Mouse (Mus musculus): Measurements from ENCODE around the gene Foxred2. TPM values are rescaled to one million over a fixed set of nuclear protein-coding genes. Genes with fewer than 3 reads are reported as not detected.
A peak's percentile ranks its signal among the peaks of the same experiment; 100 is the strongest.

The Foxred2 gene
- total RNA-seq (2021): 3.3 and 4.4 TPM in 2 replicates
- long read RNA-seq, experiment 1, full-length matches to known transcripts: 2 of 4 reads
- long read RNA-seq, experiment 1, partial matches to known transcripts: 2 of 4 reads
- long read RNA-seq, experiment 1, other reads (novel, unspliced or antisense): 0 of 4 reads
- long read RNA-seq, experiment 2, full-length matches to known transcripts: 1 of 2 reads
- long read RNA-seq, experiment 2, partial matches to known transcripts: 1 of 2 reads
- long read RNA-seq, experiment 2, other reads (novel, unspliced or antisense): 0 of 2 reads

DNA sequence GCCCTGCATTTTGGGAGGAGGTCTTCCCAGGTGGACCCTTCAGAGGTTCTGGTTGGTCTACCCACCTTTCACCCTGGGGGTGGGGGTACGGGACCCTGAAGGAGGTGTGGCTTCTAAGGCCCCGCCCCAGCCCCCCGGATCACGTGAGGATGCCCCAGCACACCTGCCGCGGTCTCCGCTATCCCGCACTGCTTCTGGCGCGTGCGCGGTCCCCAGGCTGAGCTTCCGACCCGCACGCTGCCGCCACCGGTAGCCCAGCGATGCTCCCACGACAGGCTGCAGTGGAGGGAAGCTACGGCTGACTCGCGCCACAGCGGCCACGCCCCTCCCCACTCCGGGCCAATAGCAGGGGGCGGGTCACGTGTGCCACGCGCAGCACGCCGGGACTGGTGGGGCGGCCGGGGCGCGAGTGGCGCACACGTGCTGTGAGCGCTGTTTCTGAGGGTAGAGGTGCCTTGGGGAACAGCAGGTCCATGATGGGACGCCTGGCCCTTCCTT is at the start of gene Foxred2:
Foxred2 (minus strand) TSS at position 319 of the 498 bp plus-strand sequence.
- peak; percentile 94 for DNase-seq

DNA sequence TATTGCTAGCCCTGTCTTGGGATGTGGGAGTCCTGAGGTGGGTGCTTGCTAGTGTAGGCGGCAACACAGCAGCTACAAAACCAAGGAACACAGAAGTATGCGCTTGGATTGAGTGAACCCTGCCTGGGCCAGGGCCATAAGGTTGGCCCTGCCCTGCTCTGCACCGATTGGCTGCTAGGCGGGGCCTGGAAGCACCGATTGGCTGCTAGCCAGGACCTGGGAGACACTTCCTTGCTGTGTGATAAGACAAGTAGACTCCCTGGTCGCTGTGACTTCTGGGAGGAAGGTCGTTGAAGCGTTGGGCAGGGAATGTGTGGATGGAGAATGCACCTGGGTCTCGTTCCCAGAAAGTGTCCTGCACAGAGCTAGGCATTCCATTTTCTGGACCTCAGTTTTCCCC is 47.4 kb upstream of the Foxred2 start:
- peak; percentile 35 for DNase-seq

DNA sequence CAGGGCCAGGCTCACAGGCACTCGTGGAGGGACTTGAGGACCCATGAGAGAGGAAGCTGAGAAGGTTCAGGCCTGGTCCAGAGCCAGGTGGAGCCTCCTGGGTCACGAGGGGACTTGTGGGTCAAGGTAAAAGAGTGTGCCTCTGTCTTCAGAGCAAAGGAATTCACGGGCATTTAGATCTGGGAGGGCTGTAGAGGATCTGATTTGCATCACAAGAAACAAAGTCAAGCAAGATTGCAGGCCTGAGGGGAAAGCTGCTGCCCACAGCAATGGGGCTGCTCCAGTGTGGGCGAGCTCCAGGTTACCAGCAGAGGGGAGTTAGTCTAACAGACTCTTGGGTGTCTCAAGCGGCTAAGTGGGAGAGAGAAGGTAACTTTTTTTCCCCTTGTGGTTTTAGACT is 44.9 kb upstream of the Foxred2 start:
- DNase-seq: no peak

DNA sequence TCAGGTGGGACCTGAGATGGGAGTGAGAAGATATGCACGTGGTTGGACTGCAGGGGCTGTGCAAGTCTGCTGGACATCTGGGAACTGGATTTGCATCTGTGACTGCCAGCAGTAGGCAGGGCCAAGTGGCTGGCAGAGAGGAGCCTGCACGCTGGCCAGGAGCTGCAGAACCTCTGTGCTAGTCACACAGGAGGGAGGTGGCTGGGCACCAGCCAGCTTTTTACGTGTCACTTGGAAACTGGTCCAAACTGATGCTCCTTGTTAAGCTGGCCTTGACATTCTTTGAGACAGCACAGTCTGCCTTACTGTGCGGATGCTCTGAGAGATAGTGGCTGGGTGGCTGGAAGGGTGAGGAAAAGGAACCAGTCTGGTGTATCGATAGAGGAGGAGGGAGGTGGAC is 32.0 kb upstream of the Foxred2 start:
- peak; percentile 84 for DNase-seq

DNA sequence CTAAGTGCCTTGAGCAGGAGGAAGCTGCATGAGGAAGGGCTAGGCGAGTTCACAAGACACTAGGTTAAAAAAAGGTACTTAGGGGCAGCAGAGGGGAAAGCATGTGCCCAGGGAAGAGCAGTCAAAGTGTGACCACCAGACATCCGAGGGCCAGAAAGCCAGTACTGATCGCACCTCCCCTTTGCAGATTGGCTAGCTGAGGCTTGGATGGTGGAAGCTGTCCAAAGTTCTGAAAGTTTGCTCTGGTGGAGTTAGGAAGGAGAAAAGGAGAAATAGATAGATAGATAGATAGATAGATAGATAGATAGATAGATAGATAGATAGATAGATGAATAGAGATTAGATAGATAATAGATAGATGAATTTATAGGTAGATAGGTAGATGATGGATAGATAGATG is 26.9 kb upstream of the Foxred2 start:
- DNase-seq: no peak

DNA sequence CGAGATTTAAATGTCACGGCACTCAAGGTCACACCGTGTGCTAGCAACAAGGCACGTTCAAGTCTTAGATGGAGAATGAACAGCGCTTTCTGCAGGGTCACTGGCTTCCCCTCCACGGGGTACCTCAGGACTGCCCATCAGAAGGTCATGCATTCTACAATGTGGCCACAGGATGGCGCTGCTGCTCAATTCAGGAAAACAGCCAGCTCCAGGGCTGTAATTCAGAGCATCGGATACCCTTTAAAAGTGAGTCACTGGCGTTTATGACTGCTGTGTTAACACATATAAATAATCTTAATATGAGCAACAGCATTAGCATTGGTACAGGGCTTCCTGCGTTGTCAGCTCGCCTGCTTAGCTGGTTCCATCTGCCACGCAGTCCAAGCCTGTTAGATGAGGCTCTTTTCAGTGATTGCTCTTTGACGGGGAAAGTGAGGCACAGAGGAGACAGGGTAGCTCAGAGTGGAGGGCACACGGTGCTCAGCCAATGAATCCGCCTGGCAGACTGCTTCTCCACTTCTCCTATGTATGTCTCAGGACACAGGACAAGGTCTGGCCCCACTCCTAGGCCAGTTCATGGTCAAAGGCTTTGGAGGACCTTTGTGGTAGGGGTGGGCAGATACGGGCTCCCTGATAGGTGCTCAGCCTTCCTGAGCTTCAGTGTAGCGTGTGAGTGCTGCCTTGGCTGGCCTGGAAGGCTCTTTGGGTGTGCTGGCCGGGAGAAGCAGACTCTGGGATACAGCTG is 25.8 kb upstream of the Foxred2 start:
- DNase-seq: peak; percentile 89

DNA sequence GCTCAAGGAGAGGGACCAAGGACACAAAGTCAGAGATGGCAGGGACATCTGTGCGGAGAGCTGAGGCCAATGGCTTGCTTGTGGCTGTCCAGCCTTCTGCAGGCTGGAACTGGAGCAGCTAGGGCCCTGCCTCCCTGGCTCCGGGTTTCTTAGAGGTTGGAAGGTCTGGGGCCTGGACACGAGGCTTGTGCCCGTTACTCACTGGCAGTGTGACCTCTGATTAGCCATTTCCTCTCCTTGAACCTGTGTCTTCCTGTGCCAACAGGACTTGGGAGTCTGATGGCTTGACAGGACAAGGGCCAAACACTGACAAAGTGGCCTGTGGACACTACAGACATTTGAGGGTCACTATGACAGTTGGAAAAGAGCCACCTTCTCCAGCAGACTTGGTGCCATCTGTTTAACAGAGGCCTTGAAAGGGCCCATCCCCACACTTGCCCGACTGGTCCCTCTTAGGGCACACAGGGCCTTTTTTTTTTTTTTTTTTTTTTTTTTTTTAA is 24.7 kb upstream of the Foxred2 start:
- DNase-seq: peak; percentile 85

DNA sequence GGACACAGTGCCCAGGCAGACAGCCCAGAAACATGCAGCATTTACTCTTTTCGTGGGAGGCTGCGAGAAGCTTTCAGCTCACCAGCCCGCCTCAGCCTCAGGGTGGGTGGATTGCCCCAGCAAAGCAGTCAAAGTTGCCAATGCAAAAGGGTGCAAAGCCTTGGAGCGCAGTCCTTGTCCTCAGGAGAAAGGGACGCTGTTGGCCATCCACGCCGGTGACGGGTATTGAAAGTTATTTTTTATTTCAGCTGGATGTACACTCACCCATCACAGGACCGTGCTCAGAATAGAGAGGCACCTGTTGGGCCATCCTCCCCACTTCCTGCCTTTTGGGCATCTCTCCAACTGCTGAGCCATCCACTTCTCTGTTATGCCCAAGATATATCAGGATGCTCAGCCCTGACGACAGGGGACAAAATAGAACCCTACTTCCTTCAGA is 22.9 kb upstream of the Foxred2 start:
- no peak for DNase-seq

DNA sequence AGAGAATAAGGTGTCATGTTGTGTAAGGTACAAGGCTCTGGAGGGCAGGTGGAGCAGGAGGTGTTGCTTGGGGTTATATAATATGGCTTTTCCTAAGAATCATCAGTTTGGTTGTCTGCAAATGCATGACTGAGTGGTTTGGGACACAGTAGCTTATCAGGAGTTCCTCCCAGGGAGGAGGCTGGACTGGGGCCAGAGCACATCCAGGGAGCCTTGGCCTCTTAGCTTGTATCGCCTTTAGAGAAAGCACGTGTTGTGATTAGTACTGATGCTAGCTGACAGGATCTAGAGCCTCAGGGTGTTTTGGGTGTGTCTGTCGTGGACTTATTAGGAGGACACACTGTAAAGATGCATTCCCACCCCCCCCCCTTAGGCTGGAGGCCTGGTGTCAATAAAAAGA is 21.1 kb upstream of the Foxred2 start:
- peak; percentile 83 for DNase-seq

DNA sequence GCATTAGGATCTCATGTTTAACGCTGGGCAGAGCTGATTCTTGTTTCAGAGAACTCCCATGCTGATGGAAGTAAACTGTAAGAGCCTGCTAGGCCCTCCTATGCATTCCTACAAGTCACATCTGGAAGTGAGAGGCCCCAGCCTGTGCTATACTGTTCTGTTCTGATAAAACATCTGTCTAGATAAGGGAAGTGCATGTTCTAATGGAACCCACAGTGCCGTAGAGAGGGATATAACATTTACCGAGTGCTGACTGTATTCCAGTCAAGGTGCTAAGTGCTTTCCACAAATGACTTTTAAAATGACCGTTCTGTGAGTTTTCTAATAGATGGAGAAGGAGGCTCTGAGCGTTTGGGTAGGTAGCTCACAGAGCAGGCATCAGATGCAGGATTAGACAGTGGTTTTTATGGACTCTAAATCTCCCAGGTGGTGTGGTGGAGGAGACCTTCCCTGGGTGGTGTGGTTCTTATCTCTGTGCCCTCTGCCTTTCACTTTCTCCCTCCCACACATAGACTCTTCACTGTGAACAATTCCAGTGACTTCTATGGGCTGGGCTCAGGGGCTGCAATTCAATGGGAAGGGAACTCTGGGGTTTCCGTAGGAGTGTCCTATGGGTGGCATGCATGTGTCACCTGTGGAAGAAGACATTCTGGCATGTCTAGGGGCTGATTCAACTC is 17.8 kb upstream of the Foxred2 start:
- DNase-seq: no peak

DNA sequence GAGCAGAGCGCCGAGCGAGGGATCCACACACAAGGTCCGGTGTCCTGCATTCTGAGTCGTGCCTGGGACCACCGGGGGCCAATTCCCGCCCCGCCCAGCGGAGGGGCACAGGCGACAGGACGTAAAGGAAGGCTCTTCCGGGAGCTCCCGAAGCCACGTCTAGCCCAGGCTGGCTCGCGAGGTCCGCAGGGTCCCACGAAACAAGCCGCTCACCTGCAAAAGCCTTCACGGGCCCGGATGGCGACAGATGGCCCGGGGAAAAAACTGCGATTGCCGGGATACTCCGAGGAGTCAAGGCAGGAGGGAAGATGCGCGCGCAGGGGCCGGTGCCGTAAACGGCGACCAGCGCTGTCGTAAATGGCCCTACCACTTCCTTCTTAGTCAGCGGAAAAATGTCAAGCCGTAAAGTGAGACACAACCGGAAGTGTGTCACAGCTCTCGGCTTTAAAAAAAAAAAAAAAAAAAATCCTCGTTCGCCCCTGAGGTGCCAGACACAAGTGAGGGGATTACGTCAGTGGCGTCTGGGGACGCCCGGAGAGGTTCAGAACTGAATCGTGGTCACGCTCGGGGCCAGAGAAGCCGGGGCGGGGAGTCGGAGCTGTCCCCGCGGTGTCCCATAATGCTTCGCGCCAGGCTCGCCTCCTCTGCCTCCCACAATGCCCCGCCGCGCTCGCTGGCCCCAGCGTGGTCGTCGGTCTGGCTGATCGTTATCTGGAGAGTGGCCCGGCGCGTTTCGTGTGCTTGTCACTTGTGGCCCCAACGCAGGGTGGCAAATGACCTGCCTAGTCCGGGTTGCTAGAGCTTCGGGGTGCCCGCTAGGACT is 14.2 kb upstream of the Foxred2 start, which contains the start of gene Eif3d:
Eif3d (minus strand) TSS at position 344 of the 823 bp plus-strand sequence.
- DNase-seq: peak; percentile 97

DNA sequence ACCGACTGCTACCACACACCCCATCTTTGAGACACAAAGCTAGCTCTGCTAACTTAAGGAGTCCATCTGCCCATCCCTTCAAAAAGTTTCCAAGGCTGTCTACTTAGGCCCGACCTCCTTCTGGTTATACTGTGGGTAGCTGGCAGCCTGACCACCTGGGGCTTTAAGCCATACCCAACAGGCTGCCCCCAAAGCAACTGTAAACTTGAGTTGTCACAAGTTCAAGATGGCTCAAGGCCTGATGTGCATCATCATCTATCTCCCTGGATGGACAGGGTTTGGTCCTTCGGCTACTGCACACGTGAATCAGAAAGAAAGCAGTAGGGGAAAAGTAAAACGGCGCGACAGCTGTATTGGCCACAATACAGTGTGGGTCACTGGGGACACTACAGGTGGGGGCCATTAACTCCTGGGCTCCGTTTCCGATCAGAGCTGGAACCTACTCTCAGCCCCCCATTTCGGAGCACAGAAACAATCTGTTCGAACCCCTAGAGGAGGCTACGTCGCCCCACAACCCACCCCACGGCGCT is 13.5 kb upstream of the Foxred2 start:
- DNase-seq: no peak

DNA sequence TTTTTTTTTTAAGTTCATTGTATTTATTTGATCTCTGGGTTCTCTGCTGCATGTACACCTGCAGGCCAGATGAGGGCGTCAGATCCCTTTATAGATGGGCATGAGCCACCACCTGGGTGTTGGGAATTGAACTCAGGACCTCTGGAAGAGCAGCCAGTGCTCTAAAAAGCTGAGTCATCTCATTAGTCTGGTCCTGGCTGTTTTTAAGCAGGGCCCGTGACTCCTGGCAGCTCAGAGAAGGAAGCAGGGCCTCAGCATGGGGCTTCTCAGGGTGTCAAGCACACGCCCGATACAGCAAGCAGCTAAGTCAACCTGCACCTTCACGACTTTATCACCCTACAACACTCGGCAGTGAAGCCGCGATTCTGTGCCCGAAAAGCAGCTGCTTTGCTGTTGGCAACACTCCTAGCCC is 8.6 kb upstream of the Foxred2 start:
- no peak for DNase-seq

DNA sequence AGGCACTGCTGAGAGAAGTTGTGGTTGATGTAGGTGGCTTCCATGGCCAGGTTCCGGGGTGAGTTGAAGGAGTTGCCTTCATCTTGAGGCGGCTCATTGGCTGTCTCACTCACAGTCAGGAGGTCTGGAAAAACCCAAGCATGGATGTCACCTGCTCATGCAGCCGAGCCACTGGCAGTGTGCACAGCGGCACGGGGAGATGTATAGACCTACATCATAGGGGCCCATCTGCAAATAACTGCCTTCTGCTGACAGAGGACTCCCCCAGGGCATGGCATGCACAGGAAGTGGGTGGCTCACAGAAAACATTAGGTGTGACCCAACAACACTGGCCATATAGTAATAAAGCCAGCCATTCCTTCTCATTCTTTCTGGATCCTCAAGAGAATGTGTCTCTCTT is 5.9 kb upstream of the Foxred2 start:
- DNase-seq: no peak

DNA sequence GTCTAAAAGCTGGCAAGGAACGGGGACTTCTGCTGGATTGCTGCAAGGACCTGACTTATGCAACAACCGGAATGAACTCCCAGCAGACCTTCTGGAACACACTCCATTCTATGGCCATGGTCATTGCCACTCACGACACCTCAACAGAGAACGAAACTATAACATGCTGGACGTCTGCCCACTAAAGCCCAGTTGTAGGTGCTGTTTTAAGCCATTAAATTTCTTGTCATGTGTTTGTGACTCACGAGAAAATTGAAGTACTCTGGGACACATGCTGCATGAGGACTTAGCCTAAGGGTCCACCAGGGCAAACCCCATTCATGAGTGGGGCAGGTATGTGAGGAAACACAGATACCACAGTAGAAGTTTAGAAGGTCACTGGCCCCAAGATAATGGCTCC is 4.2 kb upstream of the Foxred2 start:
- peak; percentile 42 for DNase-seq

DNA sequence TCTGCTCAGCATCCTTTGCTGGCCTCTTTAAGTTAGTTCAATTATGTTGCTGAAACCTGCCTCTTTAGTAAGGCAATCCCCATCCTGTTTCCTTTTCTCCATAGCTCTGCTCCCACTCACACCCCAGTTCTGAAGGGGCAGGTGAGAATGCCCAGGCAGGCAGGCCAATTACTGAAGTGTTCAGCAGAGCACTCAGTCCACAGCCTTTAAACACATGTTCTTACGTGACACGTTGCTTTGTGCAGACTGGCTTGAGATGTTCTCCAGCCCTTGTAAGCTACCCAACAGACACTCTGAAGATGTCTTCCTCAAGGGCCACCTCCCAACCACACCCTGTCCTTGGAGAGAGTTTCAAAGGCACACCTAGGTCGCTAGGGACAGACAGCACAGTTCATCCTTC is 1.5 kb upstream of the Foxred2 start:
- no peak for DNase-seq

DNA sequence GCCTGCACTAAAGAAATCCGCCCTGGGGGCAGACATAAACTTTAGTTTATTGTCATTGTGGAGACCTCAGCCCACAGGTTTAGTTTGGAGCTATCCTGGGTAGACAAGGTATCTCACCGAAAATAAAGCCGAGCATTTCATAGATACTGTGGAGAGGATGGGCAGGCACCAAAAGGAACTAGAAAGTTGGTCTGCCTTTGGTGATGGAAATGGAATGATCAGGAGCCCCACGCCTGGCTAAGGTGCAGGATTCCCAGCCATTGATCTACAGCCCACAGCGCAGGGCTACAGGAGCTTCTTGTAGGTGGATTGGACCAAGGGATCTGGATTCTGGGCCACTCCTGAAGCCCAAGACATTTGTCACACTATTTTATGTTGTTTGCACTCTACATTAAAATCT is 1.1 kb upstream of the Foxred2 start:
- DNase-seq: no peak

DNA sequence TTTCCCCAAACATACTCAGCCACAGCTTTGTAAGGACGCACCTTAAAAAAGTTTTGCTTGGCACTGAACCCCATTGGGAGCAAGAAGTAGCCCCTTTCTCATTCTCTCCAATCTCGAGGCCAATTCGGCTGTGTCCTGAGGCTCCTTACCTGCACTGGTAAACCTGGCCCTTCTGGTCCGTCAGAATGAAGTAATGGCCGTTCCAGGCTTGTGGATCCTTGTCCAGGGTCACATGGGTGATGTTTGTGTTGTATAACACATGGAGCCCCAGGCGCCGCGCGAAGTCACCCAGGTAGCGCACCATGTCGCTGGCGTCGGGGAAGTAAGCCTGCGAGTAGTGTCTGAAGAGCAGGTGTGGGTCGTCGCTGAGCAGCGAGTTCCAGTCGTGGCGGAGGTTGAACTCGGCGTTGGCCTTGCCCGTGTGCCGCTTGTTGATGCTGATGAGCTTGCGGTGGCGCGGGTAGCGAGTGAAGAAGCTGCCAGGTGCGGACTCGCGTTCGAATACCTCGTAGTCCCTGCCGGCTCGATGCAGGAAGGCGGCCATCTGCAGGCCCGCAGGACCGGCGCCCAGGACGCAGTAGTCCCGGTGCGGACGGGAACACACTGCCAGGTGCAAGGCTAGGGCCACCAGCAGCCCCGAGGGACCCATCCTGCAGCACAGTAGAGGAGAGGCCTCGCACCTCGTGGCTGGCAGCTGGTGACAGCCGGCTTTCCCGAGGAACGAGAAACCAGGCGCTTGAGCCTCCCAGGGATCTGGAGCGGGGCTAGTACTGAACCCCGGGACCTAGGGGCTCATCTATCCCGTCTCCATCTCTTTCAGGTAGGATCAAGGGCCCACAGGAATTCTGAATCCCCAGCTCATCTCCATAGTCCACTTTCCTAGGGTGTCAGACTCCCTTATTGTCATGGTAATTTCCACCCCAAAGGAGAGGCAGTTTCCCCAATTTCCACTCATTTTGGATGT is 800 bp downstream of the Foxred2 start:
- peak; percentile 47 for DNase-seq

DNA sequence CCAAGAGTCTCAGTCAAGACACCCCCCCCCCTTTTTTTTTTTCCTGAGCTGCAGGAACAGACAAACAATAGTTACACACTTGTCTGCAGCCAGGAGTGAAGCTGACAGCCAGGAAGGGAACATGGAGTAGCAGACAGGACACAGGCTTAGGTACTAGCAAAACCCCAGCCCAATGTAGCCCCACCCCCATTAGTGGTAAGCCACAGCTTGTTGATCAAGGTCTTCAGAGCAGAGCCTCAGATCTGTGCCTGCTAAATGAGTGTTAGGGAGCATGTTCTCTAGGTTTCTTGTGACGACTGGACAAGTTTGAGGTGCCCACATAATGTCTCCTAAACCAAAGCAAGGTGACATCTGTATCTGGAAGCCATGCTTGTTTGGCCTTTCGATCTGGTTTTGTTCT is 2.2 kb downstream of the Foxred2 start:
- no peak for DNase-seq

DNA sequence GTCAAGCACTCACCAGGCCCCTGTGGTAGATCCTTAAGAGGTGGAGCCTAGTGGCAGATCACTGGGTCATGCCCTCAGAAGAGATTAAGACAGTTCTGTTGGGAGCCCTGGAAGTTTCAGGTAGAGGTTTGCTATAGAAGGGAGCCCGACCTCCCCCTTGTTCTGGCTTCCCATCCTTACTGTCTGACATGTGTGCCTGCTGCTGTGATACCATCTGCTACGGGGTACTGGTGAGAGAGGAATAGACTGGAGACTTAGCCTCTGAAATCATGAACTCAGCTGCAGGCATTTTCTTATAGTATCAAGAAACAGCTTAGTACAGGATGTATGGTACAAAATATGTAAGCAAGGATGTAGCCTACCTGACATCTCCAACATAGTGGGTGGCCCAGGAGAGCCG is 3.6 kb downstream of the Foxred2 start:
- no peak for DNase-seq

All from adrenal gland, postnatal 14 days (tissue).